Mouse (Mus musculus) lung, embryonic 14.5 days (tissue): ENCODE measurements around the gene Gm28230. TPM values are rescaled to one million over a fixed set of nuclear protein-coding genes. Genes with fewer than 3 reads are reported as not detected.

Source experiments
- ATAC-seq: fragments of 200-750 bp; cut with Nextera tagmentation; 2 replicates; pipeline ENCODE4 v1.8.0; 2017; ENCODE audit warnings: mild to moderate bottlenecking, moderate TSS enrichment, moderate library complexity; ENCODE audit not compliant: insufficient read depth
- DNase-seq: peaks from one replicate; pipeline ENCODE4 v3.0.0-alpha.2; 2015
- H3K27ac ChIP-seq: fragments of 300-500 bp; sonication (generic); 2 replicates; pipeline ENCODE4 v1.5.1; 2014; ENCODE audit warnings: low read depth, mild to moderate bottlenecking, moderate library complexity
- H3K27me3 ChIP-seq: fragments of 300-500 bp; sonication (generic); 2 replicates; pipeline ENCODE4 v1.6.1; 2014; ENCODE audit warnings: low read length, control low read depth; ENCODE audit not compliant: insufficient read depth
- H3K36me3 ChIP-seq: fragments of 300-500 bp; sonication (generic); 2 replicates; pipeline ENCODE4 v1.6.1; 2014; ENCODE audit warnings: control low read depth; ENCODE audit not compliant: insufficient read depth
- H3K4me1 ChIP-seq: fragments of 300-500 bp; sonication (generic); 2 replicates; pipeline ENCODE4 v1.6.1; 2014; ENCODE audit warnings: antibody characterized with exemption, control low read depth; ENCODE audit not compliant: insufficient read depth
- H3K4me2 ChIP-seq: fragments of 300-500 bp; sonication (generic); 2 replicates; pipeline ENCODE4 v1.6.1; 2014; ENCODE audit warnings: mild to moderate bottlenecking
- H3K4me3 ChIP-seq: fragments of 300-500 bp; sonication (generic); 2 replicates; pipeline ENCODE4 v1.5.1; 2014; ENCODE audit warnings: low read depth, low read length
- H3K9ac ChIP-seq: fragments of 300-500 bp; sonication (generic); 2 replicates; pipeline ENCODE4 v1.6.1; 2014
- H3K9me3 ChIP-seq: fragments of 300-500 bp; sonication (generic); 2 replicates; pipeline ENCODE4 v1.6.1; 2016; ENCODE audit warnings: low read depth, low read length, control low read depth
- CTCF ChIP-seq: IDR thresholded peaks from 2 replicates; pipeline ENCODE4 v1.5.1; 2016; ENCODE audit warnings: antibody characterized with exemption, low read depth
- WGBS: fragments of 180-500 bp; shearing (Covaris S2); extraction: QIAGEN DNeasy Blood & Tissue Kit; methylation state at CpG from one replicate; pipeline ENCODE4 v1.1.7; 2014; 5-methylcytosine and 5-hydroxymethylcytosine counted together
- polyA plus RNA-seq: library from polyadenylated mRNA; unstranded; fragments of >200 nt; fragmentation: Nextera tagmentation; extraction: Ambion mirVana; gene quantifications from 2 replicates; pipeline ENCODE4 v1.2.1, GENCODE M21; 2014

Gene Gm28230
- polyA plus RNA-seq, 1 experiment from 2014 or later = not detected

GRCm38 (mm10) chr2:74739476-74739800 is 12.9 kb downstream of the Gm28230 start:
- DNase-seq (no peak), ATAC-seq (no peak)
- Histone ChIP-seq H3K4me3 (no peak overlapping the region), H3K4me2 (no peak overlapping the region), H3K27ac (no peak overlapping the region), H3K9ac (no peak overlapping the region), H3K9me3 (no peaks in the 10 kb centered on the region), H3K27me3 (peaks cover 98% of the 10 kb centered on the region), H3K36me3 (no peaks in the 10 kb centered on the region), H3K4me1 (no peaks in the 10 kb centered on the region)
- no peak for TF ChIP-seq CTCF
- WGBS = 16% methylated on average over 2 of the region's 2 CpGs

- H3K4me1 ChIP-seq = no peaks in the 10 kb centered on the region
- no peaks in the 10 kb centered on the region for H3K9me3 ChIP-seq
- ATAC-seq (no peak), DNase-seq (no peak)
- no peak for TF ChIP-seq CTCF
- no peak overlapping the region for H3K9ac ChIP-seq
- peaks cover 98% of the 10 kb centered on the region for H3K27me3 ChIP-seq
- H3K36me3 ChIP-seq = no peaks in the 10 kb centered on the region
- H3K4me2 ChIP-seq = peak overlapping the region; percentile 32; the same call in 1 of the 2 replicates
- H3K27ac ChIP-seq = no peak overlapping the region
- H3K4me3 ChIP-seq = no peak overlapping the region
- 2% methylated on average over 14 of the region's 14 CpGs for WGBS
Observed at GRCm38 (mm10) chr2:74739869-74740268, 13.3 kb downstream of the Gm28230 start.

DNA sequence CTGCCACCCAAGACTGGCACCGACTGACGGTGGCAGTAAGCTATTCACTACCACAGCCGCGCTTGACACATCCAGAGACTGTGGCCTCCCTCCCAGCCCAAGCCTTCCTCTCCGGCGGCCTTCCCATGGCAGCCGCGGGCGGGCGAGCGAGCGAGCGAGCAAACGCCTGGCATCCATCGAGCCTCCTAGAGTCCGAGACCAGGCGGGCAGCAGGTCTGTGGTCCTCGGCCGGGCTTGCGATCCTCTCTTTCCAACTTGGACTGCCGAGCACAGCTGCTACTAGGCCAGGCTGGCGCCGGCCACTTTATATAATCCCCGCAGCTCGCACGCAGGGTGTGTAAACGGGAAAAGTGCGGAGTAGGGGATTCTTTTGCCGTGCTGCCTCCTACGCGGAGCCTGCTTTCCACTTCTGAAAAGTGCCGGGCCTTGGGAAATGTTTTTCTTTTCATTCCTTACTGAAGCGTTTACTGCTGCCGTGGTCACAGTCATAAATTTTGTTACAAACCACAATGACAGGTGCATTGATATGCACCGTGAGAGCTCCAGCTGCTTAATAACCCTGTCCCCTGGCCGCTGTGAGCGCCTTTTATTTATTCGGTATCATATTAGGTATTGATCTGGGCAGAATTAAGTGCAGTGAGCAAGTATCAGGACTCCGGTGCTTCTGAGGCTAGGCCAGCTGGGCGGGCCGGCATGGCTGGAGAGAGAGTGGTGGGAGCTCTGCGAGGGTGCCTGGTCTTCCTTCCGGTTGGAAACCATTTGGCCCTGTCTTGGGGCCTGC is 14.0 kb downstream of the Gm28230 start:
- no peak overlapping the region for H3K9ac ChIP-seq
- no peaks in the 10 kb centered on the region for H3K9me3 ChIP-seq
- no peak overlapping the region for H3K4me3 ChIP-seq
- H3K36me3 ChIP-seq = no peaks in the 10 kb centered on the region
- peak overlapping the region; percentile 32; the same call in 1 of the 2 replicates for H3K4me2 ChIP-seq
- peaks cover 98% of the 10 kb centered on the region for H3K27me3 ChIP-seq
- no peak for DNase-seq
- TF ChIP-seq CTCF = no peak
- H3K27ac ChIP-seq = no peak overlapping the region
- ATAC-seq = no peak
- no peaks in the 10 kb centered on the region for H3K4me1 ChIP-seq
- WGBS = 2% methylated on average over 43 of the region's 43 CpGs

- WGBS = 36% methylated on average over 2 of the region's 3 CpGs
- Histone ChIP-seq H3K27me3 (peaks cover 98% of the 10 kb centered on the region), H3K4me2 (no peak overlapping the region), H3K4me1 (no peaks in the 10 kb centered on the region), H3K4me3 (no peak overlapping the region), H3K9me3 (no peaks in the 10 kb centered on the region), H3K36me3 (no peaks in the 10 kb centered on the region), H3K27ac (no peak overlapping the region), H3K9ac (no peak overlapping the region)
- ATAC-seq (no peak), DNase-seq (no peak)
- TF ChIP-seq CTCF = no peak
Observed at GRCm38 (mm10) chr2:74741252-74741978, 14.9 kb downstream of the Gm28230 start.

DNA sequence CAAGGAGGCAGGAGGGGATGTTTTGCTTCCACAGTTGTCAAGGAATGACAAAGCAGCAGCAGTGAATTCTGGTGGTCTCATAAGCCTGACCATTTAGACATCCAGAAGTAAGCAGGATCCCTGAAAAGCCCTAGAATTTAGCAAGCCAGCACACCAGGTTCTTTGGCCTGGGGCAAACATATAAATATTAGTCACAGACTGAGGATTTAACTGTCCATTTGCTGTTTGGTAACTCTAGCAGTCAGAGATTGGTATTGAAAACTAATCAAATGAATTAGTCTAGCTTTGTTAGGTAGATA is 15.4 kb downstream of the Gm28230 start:
- Histone ChIP-seq H3K27me3 (peaks cover 98% of the 10 kb centered on the region), H3K9ac (no peak overlapping the region), H3K9me3 (no peaks in the 10 kb centered on the region), H3K27ac (no peak overlapping the region), H3K4me3 (no peak overlapping the region), H3K4me1 (no peaks in the 10 kb centered on the region), H3K36me3 (no peaks in the 10 kb centered on the region), H3K4me2 (no peak overlapping the region)
- no peak for DNase-seq
- no peak for TF ChIP-seq CTCF
- no peak for ATAC-seq

DNA sequence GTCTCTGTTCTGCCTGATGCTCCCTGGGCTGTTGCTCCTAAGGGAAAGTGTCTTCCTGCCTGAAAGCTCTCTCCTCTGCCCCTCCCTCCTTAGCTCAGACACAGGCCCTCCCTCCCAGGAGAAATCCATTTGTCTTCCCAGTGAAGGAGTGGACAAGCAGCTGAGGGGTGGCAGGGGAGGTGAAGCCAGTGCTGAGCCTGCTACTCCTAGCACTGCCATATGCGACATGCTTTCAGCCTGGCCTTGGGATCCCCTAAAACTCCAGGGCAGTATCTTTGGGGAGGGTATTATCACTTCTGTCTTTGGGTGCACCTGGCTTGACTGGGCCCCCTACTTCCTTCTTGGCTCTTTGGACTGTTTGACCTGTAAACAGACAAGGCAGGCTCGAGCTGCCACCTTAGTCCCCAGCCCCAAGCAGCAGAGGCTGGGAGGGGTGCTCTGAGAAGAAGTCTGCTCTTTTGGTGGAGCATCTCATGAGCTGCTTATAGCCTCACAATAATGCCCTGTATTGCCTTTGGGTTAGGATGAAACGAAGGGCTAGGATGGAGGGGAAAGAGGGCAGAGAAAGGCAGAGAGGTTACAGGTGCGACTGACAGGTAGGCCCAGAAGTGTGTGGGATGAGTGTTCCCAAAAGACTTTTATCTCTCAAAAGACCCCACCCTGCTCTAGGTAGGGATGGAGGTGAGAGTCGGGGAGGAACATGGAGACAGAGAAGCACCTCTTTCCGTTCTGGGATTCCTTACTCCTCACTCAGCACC is 19.2 kb downstream of the Gm28230 start:
- WGBS = 5% methylated on average over 6 of the region's 6 CpGs
- Histone ChIP-seq H3K9ac (no peak overlapping the region), H3K4me1 (no peaks in the 10 kb centered on the region), H3K27ac (no peak overlapping the region), H3K4me3 (no peak overlapping the region), H3K36me3 (no peaks in the 10 kb centered on the region), H3K27me3 (peaks cover 98% of the 10 kb centered on the region), H3K4me2 (no peak overlapping the region), H3K9me3 (no peaks in the 10 kb centered on the region)
- no peak for TF ChIP-seq CTCF
- no peak for ATAC-seq
- DNase-seq = no peak
